Mouse (Mus musculus) bone marrow macrophage, adult 2 months (primary cell): ENCODE measurements at regions not wholly inside any gene's neighbourhood (a gene's known extent, or its start where the extent isn't known, plus 50 kb on each side); places are given as distances from the start of the nearest gene placed in this dataset.

ENCODE experiments used
- CTCF ChIP-seq: IDR thresholded peaks from 2 replicates; pipeline ENCODE4 v1.5.1; 2012; ENCODE audit warnings: low read depth, mild to moderate bottlenecking, low read length, moderate library complexity
- POLR2A ChIP-seq: IDR thresholded peaks from 2 replicates; pipeline ENCODE4 v1.6.1; 2012; ENCODE audit warnings: mild to moderate bottlenecking, low read depth, low read length, borderline replicate concordance

DNA sequence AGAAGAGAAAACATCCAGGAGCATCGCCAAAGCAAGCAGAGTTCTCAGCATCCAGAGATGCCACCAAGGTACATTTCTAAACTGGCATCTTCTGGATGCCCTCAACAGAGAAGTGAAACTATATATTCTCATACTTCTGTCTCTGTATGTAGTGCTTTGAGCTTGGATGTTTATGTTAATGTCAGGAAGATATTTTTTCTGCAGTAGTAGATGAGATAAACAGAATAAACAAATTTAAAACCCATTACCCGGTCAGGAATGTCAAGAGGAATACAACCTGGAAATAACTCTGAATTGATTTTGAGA, 847.5 kb downstream of the Ets1 start:
- no peak for TF ChIP-seq POLR2A
- no peak for TF ChIP-seq CTCF
